ENCODE assay signal across 12 mouse cellular contexts in the genomic region with DNA sequence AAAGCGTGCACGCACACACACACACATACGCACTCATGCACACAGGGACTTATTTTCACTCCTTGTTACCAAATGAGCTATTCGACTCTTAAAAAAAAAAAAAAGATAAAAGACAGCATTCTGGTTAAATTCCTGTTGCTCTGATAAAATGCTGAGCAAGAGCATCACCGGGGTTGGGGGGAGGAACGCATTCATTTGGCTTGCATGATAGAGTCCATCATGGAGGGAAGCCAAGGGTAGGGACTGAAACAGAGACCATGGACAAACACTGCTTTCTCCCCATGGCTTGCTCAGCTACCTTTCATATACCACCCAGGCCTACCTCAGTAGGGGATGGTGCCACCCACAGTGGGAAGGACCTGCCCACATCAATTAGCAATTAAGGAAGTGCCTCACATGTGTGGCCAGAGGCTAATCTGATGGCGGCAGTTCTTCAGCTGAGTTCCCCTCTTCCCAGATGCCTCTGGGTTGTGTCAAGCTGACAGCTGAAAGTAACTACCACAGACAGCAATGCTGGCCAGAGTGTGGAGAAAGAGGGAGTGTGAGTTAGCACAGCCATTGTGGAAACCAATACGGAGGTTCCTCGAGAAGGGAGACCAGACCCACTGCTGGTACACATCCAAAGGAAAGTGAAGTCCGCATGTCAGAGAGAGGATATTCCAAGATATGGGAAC.
DNase-seq lines count a peak whose midpoint lies in the region; ATAC-seq and TF ChIP-seq lines count a peak whose summit lies in the region.
"Had no signal": no experiment of that assay in that cellular context is flagged by ENCODE, and none has a peak within 500 bp of the region (broad histone marks: within the 10 kb centered on the region; RNA-seq: fewer than 3 reads in every experiment).

No protein-coding gene starts in this region.

- H3K27ac ChIP-seq in forebrain, embryonic 13.5 days, result peak overlapping the region; percentile 48
- no peak overlapping the region for H3K27ac ChIP-seq in forebrain, embryonic 12.5 days
- H3K27ac ChIP-seq in lung, embryonic 15.5 days, result peak overlapping the region; percentile 66
- no peak overlapping the region for H3K27ac ChIP-seq in hindbrain, embryonic 16.5 days (ENCODE audit: low read depth, low read length)
- H3K27ac ChIP-seq: limb, embryonic 12.5 days; midbrain, embryonic 12.5 days had no signal

- no peak for TF ChIP-seq CTCF in lung, adult 2 months (IDR thresholded peaks at IDR 0.05; ENCODE audit: insufficient read depth, low read length)

- no peak for ATAC-seq in forebrain, embryonic 13.5 days
- no peak for ATAC-seq in forebrain, embryonic 12.5 days (ENCODE audit: low FRiP score)
- ATAC-seq in lung, embryonic 15.5 days (ENCODE audit: borderline replicate concordance, extremely low read depth, low FRiP score, low TSS enrichment), result peak; percentile 64; the same call in 1 of the 2 replicates
- no peak for ATAC-seq in hindbrain, embryonic 16.5 days
- ATAC-seq in megakaryocyte, adult 5-6 weeks (ENCODE audit: poor library complexity, severe bottlenecking), result no peak

- no peak for DNase-seq in lung, adult 2 months
- peak; percentile 59 for DNase-seq in kidney, postnatal 10 days
- no peak for DNase-seq in urinary bladder, postnatal 36 days (ENCODE audit: low spot score in 2 of 2)
- DNase-seq: cerebellum, adult 9-10 months; thymus, postnatal 36 days had no signal

- H3K27me3 ChIP-seq in forebrain, embryonic 13.5 days, result no peaks in the 10 kb centered on the region
- H3K27me3 ChIP-seq in forebrain, embryonic 12.5 days, result no peaks in the 10 kb centered on the region
- H3K27me3 ChIP-seq in lung, embryonic 15.5 days, result no peaks in the 10 kb centered on the region
- no peaks in the 10 kb centered on the region for H3K27me3 ChIP-seq in hindbrain, embryonic 16.5 days (replicated peaks; ENCODE audit: control insufficient read depth, insufficient read depth, low read length)
- H3K27me3 ChIP-seq: limb, embryonic 12.5 days; midbrain, embryonic 12.5 days had no signal

- peaks cover 10% of the 10 kb centered on the region for H3K4me1 ChIP-seq in forebrain, embryonic 13.5 days
- H3K4me1 ChIP-seq in forebrain, embryonic 12.5 days, result peaks cover 21% of the 10 kb centered on the region
- H3K4me1 ChIP-seq in lung, embryonic 15.5 days, result peaks cover 35% of the 10 kb centered on the region
- 0 out of 2 replicates have a peak, but pooled peaks cover 4% of the 10 kb centered on the region for H3K4me1 ChIP-seq in lung, adult 2 months (ENCODE audit: control insufficient read depth, insufficient read depth, low read length)
- no peaks in the 10 kb centered on the region for H3K4me1 ChIP-seq in hindbrain, embryonic 16.5 days (ENCODE audit: control insufficient read depth, insufficient read depth, low read depth, low read length)

- no peaks in the 10 kb centered on the region for H3K9me3 ChIP-seq in forebrain, embryonic 13.5 days (replicated peaks)
- H3K9me3 ChIP-seq in forebrain, embryonic 12.5 days, result no peaks in the 10 kb centered on the region
- H3K9me3 ChIP-seq in lung, embryonic 15.5 days, result no peaks in the 10 kb centered on the region
- no peaks in the 10 kb centered on the region for H3K9me3 ChIP-seq in hindbrain, embryonic 16.5 days (ENCODE audit: control insufficient read depth, low read length)
- H3K9me3 ChIP-seq: limb, embryonic 12.5 days; midbrain, embryonic 12.5 days had no signal

- H3K4me2 ChIP-seq in forebrain, embryonic 13.5 days, result no peak overlapping the region
- H3K4me2 ChIP-seq in forebrain, embryonic 12.5 days, result no peak overlapping the region
- H3K4me2 ChIP-seq in lung, embryonic 15.5 days, result no peak overlapping the region
- no peak overlapping the region for H3K4me2 ChIP-seq in hindbrain, embryonic 16.5 days (ENCODE audit: low read length)
- H3K4me2 ChIP-seq: limb, embryonic 12.5 days; midbrain, embryonic 12.5 days had no signal

- no peaks in the 10 kb centered on the region for H3K36me3 ChIP-seq in forebrain, embryonic 13.5 days (ENCODE audit: poor library complexity, severe bottlenecking)
- H3K36me3 ChIP-seq in forebrain, embryonic 12.5 days (replicated peaks), result no peaks in the 10 kb centered on the region
- H3K36me3 ChIP-seq in lung, embryonic 15.5 days, result no peaks in the 10 kb centered on the region
- no peaks in the 10 kb centered on the region for H3K36me3 ChIP-seq in hindbrain, embryonic 16.5 days (ENCODE audit: control insufficient read depth, insufficient read depth, low read length)
- H3K36me3 ChIP-seq: limb, embryonic 12.5 days; midbrain, embryonic 12.5 days had no signal

- TF ChIP-seq POLR2A in lung, adult 2 months (IDR thresholded peaks at IDR 0.05; ENCODE audit: borderline replicate concordance, extremely low read depth, low read depth, low read length), result no peak

- H3K4me3 ChIP-seq in forebrain, embryonic 13.5 days, result no peak overlapping the region
- no peak overlapping the region for H3K4me3 ChIP-seq in forebrain, embryonic 12.5 days (replicated peaks)
- no peak overlapping the region for H3K4me3 ChIP-seq in lung, embryonic 15.5 days
- H3K4me3 ChIP-seq in lung, adult 2 months (replicated peaks; ENCODE audit: extremely low read depth, low read depth, low read length), result no peak overlapping the region
- no peak overlapping the region for H3K4me3 ChIP-seq in hindbrain, embryonic 16.5 days (ENCODE audit: low read length)
- H3K4me3 ChIP-seq: limb, embryonic 12.5 days; midbrain, embryonic 12.5 days had no signal

- WGBS in forebrain, embryonic 13.5 days, result 91% methylated on average over 10 of the region's 10 CpGs
- 93% methylated on average over 10 of the region's 10 CpGs for WGBS in forebrain, embryonic 12.5 days
- 62% methylated on average over 10 of the region's 10 CpGs for WGBS in lung, embryonic 15.5 days
- WGBS in lung, adult 2 months, result 71% methylated on average over 10 of the region's 10 CpGs
- WGBS in hindbrain, embryonic 16.5 days, result 91% methylated on average over 10 of the region's 10 CpGs

- H3K9ac ChIP-seq in forebrain, embryonic 13.5 days, result no peak overlapping the region
- no peak overlapping the region for H3K9ac ChIP-seq in forebrain, embryonic 12.5 days
- H3K9ac ChIP-seq in lung, embryonic 15.5 days, result no peak overlapping the region
- H3K9ac ChIP-seq in hindbrain, embryonic 16.5 days (ENCODE audit: low read depth, low read length), result no peak overlapping the region
- H3K9ac ChIP-seq: limb, embryonic 12.5 days; midbrain, embryonic 12.5 days had no signal

Comparison
In these comparisons a context has a peak if more than half of its experiments do, and no peak if none do; other contexts are left out.
1. H3K27ac ChIP-seq: peak in forebrain, embryonic 13.5 days (single experiment) and lung, embryonic 15.5 days (single experiment); none in forebrain, embryonic 12.5 days (single experiment) and hindbrain, embryonic 16.5 days (single experiment).